Mouse (Mus musculus) ES-E14 (cell line): ENCODE data around the gene Cpne6. TPM values are rescaled to one million over a fixed set of nuclear protein-coding genes. Genes with fewer than 3 reads are reported as not detected.

Experiments
- DNase-seq: peaks from one replicate; pipeline ENCODE4 v3.0.0-alpha.2; 2013; ENCODE audit warnings: low read depth, low spot score
- H3K27ac ChIP-seq: 2 replicates; pipeline ENCODE4 v1.5.1; 2012; ENCODE audit warnings: low read depth, mild to moderate bottlenecking, low read length, moderate library complexity, mixed read lengths; ENCODE audit not compliant: poor library complexity, insufficient read depth, severe bottlenecking
- H3K36me3 ChIP-seq: 2 replicates; pipeline ENCODE4 v1.6.1; 2012; ENCODE audit warnings: mild to moderate bottlenecking, low read length, moderate library complexity, mixed read lengths; ENCODE audit not compliant: control insufficient read depth, poor library complexity, insufficient read depth, severe bottlenecking
- H3K4me1 ChIP-seq, 2 experiments: fragments of 150-350 bp in 1 of 2; sonication (generic) in 1 of 2; 2 replicates each; pipeline ENCODE4 v1.6.1; 2012; ENCODE audit warnings: low read length in 2 of 2, mild to moderate bottlenecking in 1 of 2, mixed read lengths in 1 of 2; ENCODE audit not compliant: control insufficient read depth in 2 of 2, insufficient read depth in 2 of 2, poor library complexity in 1 of 2
- H3K4me3 ChIP-seq, 2 experiments: fragments of 150-350 bp in 1 of 2; sonication (generic) in 1 of 2; 2 replicates each; pipeline ENCODE4 v1.5.1; 2012; ENCODE audit warnings: low read length in 2 of 2, low read depth in 1 of 2, mild to moderate bottlenecking in 1 of 2, mixed read lengths in 1 of 2; ENCODE audit not compliant: insufficient read depth in 1 of 2, poor library complexity in 1 of 2, severe bottlenecking in 1 of 2
- H3K9ac ChIP-seq: 2 replicates; pipeline ENCODE4 v1.6.1; 2012; ENCODE audit warnings: low read depth, mild to moderate bottlenecking, low read length, mixed read lengths; ENCODE audit not compliant: poor library complexity, insufficient read depth, severe bottlenecking
- H3K9me3 ChIP-seq: fragments of 150-350 bp; sonication (generic); 2 replicates; pipeline ENCODE4 v1.6.1; 2012; ENCODE audit warnings: low read depth, mild to moderate bottlenecking, low read length; ENCODE audit not compliant: control insufficient read depth, insufficient read depth
- CHD2 ChIP-seq: IDR thresholded peaks from 2 replicates; pipeline ENCODE4 v1.6.1; 2014; ENCODE audit warnings: mild to moderate bottlenecking, low read depth, low read length, inconsistent platforms
- HCFC1 ChIP-seq: IDR thresholded peaks from 2 replicates; pipeline ENCODE4 v1.6.1; 2012; ENCODE audit warnings: low read length, inconsistent platforms, borderline replicate concordance; ENCODE audit not compliant: insufficient read depth
- MAFK ChIP-seq: IDR thresholded peaks from 2 replicates; pipeline ENCODE4 v1.6.1; 2014; ENCODE audit warnings: mild to moderate bottlenecking, low read depth, low read length, inconsistent platforms; ENCODE audit not compliant: insufficient read depth
- ZC3H11A ChIP-seq: IDR thresholded peaks from 2 replicates; pipeline ENCODE4 v1.6.1; 2012; ENCODE audit warnings: low read depth, mild to moderate bottlenecking, inconsistent platforms, low read length, borderline replicate concordance
- ZNF384 ChIP-seq: IDR thresholded peaks from 2 replicates; pipeline ENCODE4 v1.6.1; 2012; ENCODE audit warnings: low read depth, low read length, inconsistent platforms
- in situ Hi-C, 2 experiments: fragments of 600-800 bp; cut with MboI; formaldehyde crosslinking; loops; one replicate each; pipeline ENCODE4 v1.15.1; 2025; ENCODE audit warnings: low sequenced_read_pairs in 2 of 2, inconsistent platforms in 1 of 2; ENCODE audit not compliant: unreplicated experiment in 2 of 2
- total RNA-seq: library from RNA; depleted of rRNA; stranded (reverse); fragments of 300-350 nt; gene quantifications from 2 replicates; pipeline ENCODE4 v1.2.3, GENCODE M21; 2012

Gene Cpne6
- total RNA-seq, 1 experiment, result not detected

DNA sequence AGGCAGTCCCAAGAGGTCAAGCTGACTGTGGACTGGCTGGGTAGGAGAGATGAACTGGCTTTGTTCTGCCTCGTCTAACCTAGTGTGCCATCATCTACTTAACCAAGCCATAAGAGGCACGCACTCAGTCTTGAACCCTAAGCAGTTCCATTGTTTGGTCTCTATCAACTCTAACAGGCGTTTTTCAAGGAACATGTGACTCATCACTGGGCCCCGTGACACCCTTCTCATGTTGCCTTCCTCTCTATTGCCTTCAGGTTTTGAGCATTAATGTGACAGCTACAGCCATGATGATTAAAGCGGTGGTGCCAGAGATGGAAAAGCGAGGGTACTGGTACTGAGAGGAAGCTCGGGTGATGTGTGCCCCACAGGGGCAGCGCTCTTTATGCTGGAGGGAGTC, 23.4 kb upstream of the Cpne6 start:
- H3K27ac ChIP-seq, result no peak overlapping the region
- in situ Hi-C loops, result no loop called here

DNA sequence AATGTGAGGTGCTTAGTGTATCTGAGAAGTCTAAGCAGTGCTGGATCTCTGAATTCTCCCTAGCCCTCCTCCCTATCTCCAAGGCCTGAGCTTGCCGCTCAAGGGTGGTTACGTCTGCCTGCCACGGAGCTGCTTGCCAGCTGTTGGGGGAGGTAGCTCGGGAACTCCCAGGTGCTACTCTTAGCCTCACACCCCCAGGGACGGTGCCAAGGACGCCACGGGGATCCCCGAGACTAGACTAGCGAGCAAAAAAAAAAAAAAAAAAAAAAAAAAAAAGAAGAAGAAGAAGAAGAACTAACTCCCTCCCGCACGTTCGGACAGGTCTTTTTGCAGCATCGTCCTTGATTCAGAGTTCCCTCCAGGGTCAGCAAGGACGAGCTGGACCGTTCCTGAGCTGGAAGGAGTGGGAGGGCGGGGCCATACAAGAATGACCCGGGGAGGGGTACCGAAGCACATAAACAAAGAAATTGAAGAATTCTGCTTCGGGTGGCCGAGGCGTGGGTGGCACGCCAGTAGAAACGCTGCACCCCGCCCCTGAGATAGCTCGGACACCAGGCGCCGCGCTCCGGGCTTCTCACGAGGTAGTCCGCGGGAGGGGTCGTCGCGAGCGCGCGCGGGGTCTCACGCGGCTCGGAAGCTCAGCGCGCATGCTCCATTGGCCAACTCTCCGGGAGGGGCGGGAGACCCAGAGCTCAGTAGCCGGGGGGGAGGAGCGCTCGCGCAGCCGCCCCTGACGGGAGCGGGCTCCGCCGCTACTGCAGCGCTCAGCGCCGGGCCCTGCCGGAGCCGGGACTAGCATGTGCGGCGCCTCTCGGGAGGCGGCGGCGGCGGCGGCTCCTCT, 19.7 kb upstream of the Cpne6 start, which contains the start of gene Carmil3:
TSS of gene Carmil3 (plus strand) at position 291 of the 841 bp plus-strand sequence.
- peak within 1 kb of the TSS; percentile 83 to 84 for H3K4me3 ChIP-seq
- no peak for DNase-seq
- H3K9ac ChIP-seq, result peak within 1 kb of the TSS; percentile 46
- H3K27ac ChIP-seq, result no peak within 1 kb of the TSS
- peaks cover 0 to 11% of the 10 kb centered on the region in 2 experiments; a peak in 1 of 4 replicates for H3K4me1 ChIP-seq
- H3K9me3 ChIP-seq, result no peaks in the 10 kb centered on the region
- TF ChIP-seq HCFC1 (no peak), ZNF384 (peak; percentile 79; the same call in 1 of the 2 replicates), CHD2 (no peak)
- in situ Hi-C loops, result no loop called here
- no peaks in the 10 kb centered on the region for H3K36me3 ChIP-seq

More for the DNA sequence above, 23.4 kb upstream of the Cpne6 start:
- peaks cover 0 to 5% of the 10 kb centered on the region in 2 experiments; a peak in 1 of 4 replicates for H3K4me1 ChIP-seq
- TF ChIP-seq CHD2 (no peak), MAFK (no peak), ZNF384 (no peak), ZC3H11A (no peak), HCFC1 (no peak)
- H3K9me3 ChIP-seq, result no peaks in the 10 kb centered on the region
- no peak overlapping the region for H3K9ac ChIP-seq
- no peak for DNase-seq
- no peaks in the 10 kb centered on the region for H3K36me3 ChIP-seq
- no peak overlapping the region for H3K4me3 ChIP-seq

GRCm38 (mm10) chr14:55491291-55491833, 18.9 kb upstream of the Cpne6 start:
- peak overlapping the region; percentile 46 for H3K9ac ChIP-seq
- no peaks in the 10 kb centered on the region for H3K9me3 ChIP-seq
- H3K4me3 ChIP-seq, result peak overlapping the region; percentile 83 to 84
- peak; percentile 65 for DNase-seq
- no peaks in the 10 kb centered on the region for H3K36me3 ChIP-seq
- peaks cover 0 to 13% of the 10 kb centered on the region in 2 experiments; a peak in 1 of 4 replicates for H3K4me1 ChIP-seq
- TF ChIP-seq ZNF384 (no peak), MAFK (no peak), ZC3H11A (no peak)
- in situ Hi-C loops, result no loop called here
- no peak overlapping the region for H3K27ac ChIP-seq

GRCm38 (mm10) chr14:55492103-55492502, 18.1 kb upstream of the Cpne6 start:
- Histone ChIP-seq H3K36me3 (no peaks in the 10 kb centered on the region), H3K9me3 (no peaks in the 10 kb centered on the region), H3K9ac (no peak overlapping the region), H3K27ac (no peak overlapping the region), H3K4me3 (no peak overlapping the region), H3K4me1 (peaks cover 0 to 13% of the 10 kb centered on the region in 2 experiments; a peak in 1 of 4 replicates)
- no peak for TF ChIP-seq ZNF384
- no peak for TF ChIP-seq HCFC1
- no peak for TF ChIP-seq CHD2
- no peak for TF ChIP-seq MAFK
- in situ Hi-C loops, result no loop called here
- DNase-seq, result no peak
